In genomic region chr15:79411363-79412065, GRCm38 (mm10) we compare ENCODE assay signal across 14 mouse cellular contexts. TPM values are rescaled to one million over a fixed set of nuclear protein-coding genes. Genes with fewer than 3 reads are reported as not detected.
A peak's percentile ranks its signal among the peaks of the same experiment; 100 is the strongest.
DNase-seq lines count a peak whose midpoint lies in the region; ATAC-seq and TF ChIP-seq lines count a peak whose summit lies in the region.
"Had no signal": no experiment of that assay in that cellular context is flagged by ENCODE, and none has a peak within 500 bp of the region (broad histone marks: within the 10 kb centered on the region; RNA-seq: fewer than 3 reads in every experiment).

No protein-coding gene starts in this region.

- no peak for DNase-seq in left cerebral cortex, adult 2 months (ENCODE audit: extremely low spot score in 1 of 2, low spot score in 2 of 2)
- no peak for DNase-seq in left cerebral cortex, adult 18-20 months (ENCODE audit: low spot score in 2 of 2)
- peak; percentile 74 for DNase-seq in 416B (ENCODE audit: low read depth)
- peak; percentile 52 for DNase-seq in embryonic facial prominence, embryonic 14.5 days (ENCODE audit: low spot score)
- no peak for DNase-seq in heart, postnatal 10 days
- no peak for DNase-seq in c-Kit-positive CD71-positive TER-119-positive erythroid progenitor cells, embryonic 14.5 days (ENCODE audit: low spot score)
- DNase-seq: cerebellum, postnatal 36 days; gastrocnemius, postnatal 10 days; kidney, postnatal 4 days had no signal

- H3K4me2 ChIP-seq in embryonic facial prominence, embryonic 14.5 days (ENCODE audit: low read depth, low read length), result no peak overlapping the region
- H3K4me2 ChIP-seq: midbrain, embryonic 15.5 days had no signal

- no peaks in the 10 kb centered on the region for H3K9me3 ChIP-seq in E14TG2a.4 (ENCODE audit: low read length)
- no peaks in the 10 kb centered on the region for H3K9me3 ChIP-seq in embryonic facial prominence, embryonic 14.5 days (ENCODE audit: control insufficient read depth, low read length)
- H3K9me3 ChIP-seq: G1E; midbrain, embryonic 15.5 days had no signal

- peaks cover 54% of the 10 kb centered on the region for H3K4me1 ChIP-seq in E14TG2a.4 (replicated peaks; ENCODE audit: low read depth, low read length)
- no peaks in the 10 kb centered on the region for H3K4me1 ChIP-seq in embryonic facial prominence, embryonic 14.5 days (ENCODE audit: control insufficient read depth, insufficient read depth, low read length)
- H3K4me1 ChIP-seq: midbrain, embryonic 15.5 days had no signal

- no peak overlapping the region for H3K27ac ChIP-seq in left cerebral cortex, adult 2 months
- no peak overlapping the region for H3K27ac ChIP-seq in embryonic facial prominence, embryonic 14.5 days (replicated peaks; ENCODE audit: low read depth, low read length)
- H3K27ac ChIP-seq: midbrain, embryonic 15.5 days had no signal

- peaks cover 19% of the 10 kb centered on the region for H3K27me3 ChIP-seq in E14TG2a.4 (ENCODE audit: insufficient read depth, low read length)
- H3K27me3 ChIP-seq in embryonic facial prominence, embryonic 14.5 days (replicated peaks; ENCODE audit: control insufficient read depth, insufficient read depth, low read length), result no peaks in the 10 kb centered on the region
- H3K27me3 ChIP-seq: midbrain, embryonic 15.5 days had no signal

- H3K9ac ChIP-seq in embryonic facial prominence, embryonic 14.5 days (ENCODE audit: low read depth, low read length), result no peak overlapping the region
- H3K9ac ChIP-seq: midbrain, embryonic 15.5 days had no signal

- ATAC-seq in embryonic facial prominence, embryonic 14.5 days (ENCODE audit: low read depth), result peak; percentile 75
- ATAC-seq in megakaryocyte, adult 5-6 weeks (ENCODE audit: poor library complexity, severe bottlenecking), result no peak
- ATAC-seq: hindbrain, embryonic 16.5 days; midbrain, embryonic 15.5 days had no signal

- no peak overlapping the region for H3K4me3 ChIP-seq in left cerebral cortex, adult 2 months
- H3K4me3 ChIP-seq in E14TG2a.4 (replicated peaks; ENCODE audit: low read length), result no peak overlapping the region
- no peak overlapping the region for H3K4me3 ChIP-seq in embryonic facial prominence, embryonic 14.5 days (ENCODE audit: low read depth, low read length)
- H3K4me3 ChIP-seq: midbrain, embryonic 15.5 days had no signal

- WGBS in embryonic facial prominence, embryonic 14.5 days, result 43% methylated on average over 10 of the region's 10 CpGs

- no peaks in the 10 kb centered on the region for H3K36me3 ChIP-seq in E14TG2a.4 (ENCODE audit: insufficient read depth, low read length)
- peaks cover 3% of the 10 kb centered on the region; the same call in 1 of the 2 replicates for H3K36me3 ChIP-seq in embryonic facial prominence, embryonic 14.5 days (ENCODE audit: control insufficient read depth, insufficient read depth, low read length)
- H3K36me3 ChIP-seq: G1E; midbrain, embryonic 15.5 days had no signal

- peak; percentile 31 for TF ChIP-seq CTCF in left cerebral cortex, adult 2 months (IDR thresholded peaks at IDR 0.05)
- TF ChIP-seq CTCF in E14TG2a.4 (conservative IDR thresholded peaks at IDR 0.05; ENCODE audit: low read length), result 0 out of 2 replicates have a peak, but pooled peaks have one; percentile 5

- intact Hi-C loops in left cerebral cortex, adult 2 months (cut with DNase I), result no loop called here
- intact Hi-C loops in heart, postnatal 10 days (cut with DNase I), result loop anchor here (2.0 kb wide), 1 partner anchor 55 kb away; no protein-coding TSS in a partner anchor

RNA-seq across cellular contexts. Expression of gene Tmem184b, which starts 8.1 kb away (rescaled TPM):
- total RNA-seq in left cerebral cortex, adult 2 months (2021), result 10 to 100 TPM; 73.7 to 82.2 TPM
- 10 to 100 TPM; 71.3 to 74.8 TPM for total RNA-seq in left cerebral cortex, adult 18-20 months (2021)
- 73.0 and 77.6 TPM in 2 replicates for polyA plus RNA-seq in embryonic facial prominence, embryonic 14.5 days (2014; fragmentation: Nextera tagmentation; extraction: Ambion mirVana)
- total RNA-seq in megakaryocyte, adult 5-6 weeks (2015), result 31.1 and 33.3 TPM in 2 replicates
- total RNA-seq in megakaryocyte, adult 5-6 weeks (2017), result 10.4 and 12.2 TPM in 2 replicates
- total RNA-seq in heart, postnatal 10 days (2021), result 10 to 100 TPM; 59.2 to 67.8 TPM

RNA-seq across cellular contexts. Expression of gene Csnk1e, which starts 43.9 kb away (rescaled TPM):
- total RNA-seq in left cerebral cortex, adult 2 months (2021), result 100 to 1,000 TPM; 153 to 159 TPM
- total RNA-seq in left cerebral cortex, adult 18-20 months (2021), result 100 to 1,000 TPM; 135 to 149 TPM
- polyA plus RNA-seq in embryonic facial prominence, embryonic 14.5 days (2014; fragmentation: Nextera tagmentation; extraction: Ambion mirVana), result 75.3 and 76.3 TPM in 2 replicates
- 33.3 and 39.4 TPM in 2 replicates for total RNA-seq in megakaryocyte, adult 5-6 weeks (2015)
- 29.3 and 32.0 TPM in 2 replicates for total RNA-seq in megakaryocyte, adult 5-6 weeks (2017)
- 10 to 100 TPM; 79.6 to 81.4 TPM for total RNA-seq in heart, postnatal 10 days (2021)
- polyA plus RNA-seq: G1E had no signal

Comparison
In these comparisons a context has a peak if more than half of its experiments do, and no peak if none do; other contexts are left out.
1. DNase-seq: peak in 416B (single experiment) and embryonic facial prominence, embryonic 14.5 days (single experiment); none in left cerebral cortex, adult 2 months (0 of 2), left cerebral cortex, adult 18-20 months (0 of 2), heart, postnatal 10 days (0 of 2) and c-Kit-positive CD71-positive TER-119-positive erythroid progenitor cells, embryonic 14.5 days (single experiment).